Mouse (Mus musculus) gastrocnemius, adult 8-10 months (tissue): ENCODE results near the gene Osgep. TPM values are rescaled to one million over a fixed set of nuclear protein-coding genes. Genes with fewer than 3 reads are reported as not detected.
"Not testable (repeated sequence)": the region's sequence is repeated elsewhere in the genome, so short reads cannot be mapped to it uniquely, and the experiment has no call there.

Experiments
- DNase-seq, 2 experiments: peaks; one replicate each; pipeline ENCODE4 v3.0.0; 2022; ENCODE audit warnings: low spot score in 2 of 2
- total RNA-seq, 4 experiments: library from RNA; stranded (reverse); gene quantifications; 2 replicates each; pipeline ENCODE4 v1.2.4; 2022

Osgep gene
- 10 to 100 TPM; 42.4 to 63.1 (median 48.7) TPM for total RNA-seq

DNA sequence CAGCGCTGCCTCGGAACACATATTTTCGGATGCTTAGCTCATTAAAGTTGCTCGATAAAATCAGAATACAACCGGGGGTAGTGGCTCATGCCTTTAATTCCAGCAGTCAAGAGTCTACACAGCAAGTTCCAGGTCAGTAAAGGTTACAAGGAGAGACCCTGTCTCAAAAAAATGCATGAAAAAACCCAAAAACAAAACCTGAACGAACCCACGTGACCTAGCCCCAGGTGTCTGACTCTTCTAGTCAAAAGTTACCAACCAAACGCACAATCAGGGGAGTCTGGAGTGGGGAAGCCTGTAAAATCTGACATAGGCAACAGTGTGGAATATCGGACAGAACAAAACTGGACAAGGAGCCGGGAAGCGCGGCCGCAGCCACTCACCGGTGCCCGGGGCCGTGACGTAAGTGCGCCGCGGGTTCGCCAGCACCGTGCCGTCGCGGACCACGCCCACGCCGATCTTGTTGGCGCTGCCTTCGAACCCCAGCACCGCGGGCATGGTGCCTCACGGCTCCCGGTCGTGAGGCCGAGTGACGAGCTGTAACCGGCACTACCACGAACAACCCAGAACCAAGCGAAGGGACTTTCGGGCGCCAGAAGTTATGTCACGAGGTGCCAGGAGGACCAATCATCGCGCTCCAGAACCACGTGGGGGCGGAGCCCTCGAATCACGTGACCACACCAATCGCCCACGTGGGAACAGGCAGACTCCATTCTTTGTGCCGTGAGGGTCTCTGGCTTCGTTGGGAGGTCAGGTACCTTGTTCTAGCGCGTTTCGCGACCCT lies at the start of gene Osgep, which contains the start of gene Apex1:
Gene Osgep (minus strand): TSS at position 613 of the 784 bp plus-strand sequence.
Gene Apex1 (plus strand): TSS at position 688 of the 784 bp plus-strand sequence.
- peak; percentile 95 to 97 for DNase-seq

DNA sequence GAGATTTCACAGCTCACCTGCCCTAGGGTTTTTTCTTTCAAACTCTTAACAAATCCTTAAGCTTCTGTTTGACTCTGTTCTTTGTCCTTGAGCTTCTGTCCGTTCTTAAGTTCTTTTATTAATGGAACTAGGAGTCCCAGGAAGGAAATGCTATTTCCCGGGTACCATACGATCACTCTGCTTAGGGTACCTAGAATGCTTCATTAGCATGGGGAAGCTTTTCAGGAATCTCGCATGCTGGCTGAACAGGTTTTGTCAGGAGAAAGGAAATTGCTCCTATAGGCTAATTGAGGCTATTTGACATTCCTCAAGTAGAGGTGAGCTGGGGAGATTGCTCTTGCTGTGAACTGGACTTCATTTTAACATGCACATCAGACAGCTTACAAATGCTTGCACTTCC lies 49.0 kb upstream of the Osgep start:
- DNase-seq: no peak

DNA sequence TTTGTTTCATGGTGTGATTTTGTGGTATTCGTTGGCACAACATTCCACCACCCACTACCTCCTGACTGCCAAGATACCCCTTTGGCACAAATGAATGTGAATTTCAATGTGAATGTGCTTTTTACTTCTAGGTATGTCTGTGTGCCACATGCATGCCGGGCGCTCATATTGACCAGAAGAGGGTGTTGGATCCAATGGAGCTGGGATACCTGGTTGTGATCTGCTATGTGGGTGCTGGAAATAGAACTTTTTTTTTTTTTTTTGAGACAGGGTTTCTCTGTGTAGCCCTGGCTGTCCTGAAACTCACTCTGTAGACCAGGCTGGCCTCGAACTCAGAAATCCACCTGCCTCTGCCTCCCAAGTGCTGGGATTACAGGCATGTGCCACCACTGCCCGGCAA lies 48.4 kb upstream of the Osgep start:
- not testable (repeated sequence) for DNase-seq

DNA sequence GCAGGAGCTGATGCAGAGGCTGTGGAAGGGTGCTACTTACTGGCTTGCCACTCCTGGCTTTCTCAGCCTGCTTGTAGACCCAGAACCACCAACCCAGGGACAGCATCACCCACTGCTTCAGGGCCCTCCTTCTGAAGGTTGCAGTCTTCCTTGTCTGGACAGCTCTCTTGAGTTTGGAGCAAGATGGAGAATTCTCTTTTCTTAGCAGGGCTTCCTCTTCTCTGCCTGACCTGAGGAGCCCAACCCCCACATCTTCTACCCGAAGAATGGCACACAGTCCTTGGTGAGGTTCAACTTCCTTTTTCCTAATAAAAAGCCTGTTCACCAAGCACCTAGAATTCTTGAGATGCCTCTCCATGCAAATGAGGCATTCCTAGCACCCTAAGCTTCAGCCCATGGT lies 46.1 kb upstream of the Osgep start:
- no peak for DNase-seq

DNA sequence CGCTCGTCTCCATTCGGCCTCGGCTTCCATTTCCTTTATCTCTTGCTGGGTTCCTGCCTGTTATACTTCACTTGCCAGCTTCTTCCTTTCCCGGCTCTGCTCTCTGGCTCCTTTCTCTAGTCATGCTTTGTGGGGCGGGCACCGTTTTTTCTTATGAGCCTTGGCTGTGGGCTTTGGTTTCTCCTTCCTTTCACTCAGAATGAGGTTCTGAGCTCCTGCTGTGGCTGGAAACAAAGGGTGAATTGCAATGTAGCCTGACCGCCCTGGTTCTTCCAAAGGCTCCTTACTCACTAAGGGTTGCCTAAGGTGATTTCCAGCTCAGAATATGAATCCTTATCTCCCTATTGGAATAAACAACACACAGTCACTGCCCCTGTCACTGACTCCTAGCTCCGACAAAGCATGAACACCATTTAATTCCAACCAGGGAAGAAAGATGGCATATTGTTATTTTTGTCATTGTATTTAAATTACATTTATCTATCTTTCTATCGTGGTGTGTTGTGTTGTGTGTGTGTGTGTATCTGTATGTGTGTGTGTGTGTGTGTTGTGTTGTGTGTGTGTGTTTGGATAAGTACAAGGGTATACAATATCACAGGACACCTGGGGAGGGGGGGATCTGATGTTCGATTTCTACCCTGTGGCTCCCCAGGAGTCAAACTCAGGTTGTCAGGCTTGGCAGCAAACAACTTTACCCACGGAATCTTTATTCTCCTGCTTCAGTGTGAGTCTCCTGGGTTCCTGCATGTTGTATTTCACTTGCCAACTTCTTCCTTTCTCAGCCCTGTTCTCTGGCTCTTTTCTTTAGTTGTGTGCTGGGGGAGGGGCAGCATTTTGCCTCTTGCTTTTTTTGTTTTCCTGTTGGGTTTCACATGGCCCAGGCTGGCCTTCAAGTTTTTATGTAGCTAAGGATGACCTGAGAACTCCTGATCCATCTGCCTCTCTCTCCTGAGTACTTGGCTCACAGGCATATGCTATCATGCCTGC lies 45.2 kb upstream of the Osgep start:
- DNase-seq: no peak

DNA sequence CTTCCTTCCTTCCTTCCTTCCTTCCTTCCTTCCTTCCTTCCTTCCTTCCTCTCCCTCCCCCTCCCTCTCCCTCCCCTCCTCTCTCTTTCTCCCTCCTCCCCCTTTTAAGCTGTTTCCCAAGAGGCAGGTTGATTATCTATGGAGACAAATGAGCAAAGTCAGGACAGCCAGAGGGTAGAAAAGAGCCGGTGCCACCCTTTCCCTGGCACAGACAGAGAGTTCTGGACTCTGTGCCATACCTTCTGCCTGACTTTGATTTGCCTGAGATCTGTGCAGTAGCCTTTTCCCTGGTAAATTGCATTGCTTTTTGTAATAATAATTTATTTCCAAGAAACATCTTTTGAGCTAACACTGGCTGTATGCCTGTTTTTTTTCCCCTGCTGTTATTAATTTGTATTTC lies 44.3 kb upstream of the Osgep start:
- DNase-seq: no peak

DNA sequence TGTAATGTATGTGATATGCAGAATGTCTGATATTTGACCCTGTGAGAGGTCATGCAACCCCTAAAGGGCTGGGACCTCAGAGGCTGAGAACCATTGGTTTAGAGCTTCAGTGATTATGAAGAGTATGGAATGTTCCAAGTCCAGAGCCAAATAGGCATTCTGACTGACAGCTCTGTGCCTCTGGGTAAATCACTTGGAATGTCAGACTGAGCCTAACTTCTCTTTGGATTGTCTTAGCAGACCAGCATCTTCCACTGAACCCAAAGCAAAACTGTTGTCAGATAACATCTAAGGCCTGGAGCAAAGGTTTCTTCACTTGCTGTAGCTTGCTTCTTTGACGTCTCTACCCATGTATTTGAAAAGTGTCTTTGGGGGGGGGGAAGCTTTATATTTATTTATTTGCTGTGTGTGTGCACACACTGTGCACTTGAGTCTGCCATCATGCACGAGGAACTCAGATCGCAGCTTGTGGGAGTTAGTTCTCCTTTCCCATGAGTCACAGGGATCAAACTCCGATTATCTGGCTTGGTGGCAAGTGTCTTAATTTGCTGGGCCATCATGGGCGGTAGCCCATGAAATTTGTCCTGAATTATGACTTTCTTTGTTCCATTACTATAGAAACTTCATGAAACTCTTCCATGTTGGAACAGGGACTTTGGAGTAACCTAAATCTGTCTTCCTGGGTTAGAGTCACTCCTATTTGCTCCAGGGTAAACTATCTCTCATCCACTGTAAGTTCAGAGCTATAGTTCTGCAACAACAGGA lies 43.7 kb upstream of the Osgep start:
- no peak for DNase-seq

DNA sequence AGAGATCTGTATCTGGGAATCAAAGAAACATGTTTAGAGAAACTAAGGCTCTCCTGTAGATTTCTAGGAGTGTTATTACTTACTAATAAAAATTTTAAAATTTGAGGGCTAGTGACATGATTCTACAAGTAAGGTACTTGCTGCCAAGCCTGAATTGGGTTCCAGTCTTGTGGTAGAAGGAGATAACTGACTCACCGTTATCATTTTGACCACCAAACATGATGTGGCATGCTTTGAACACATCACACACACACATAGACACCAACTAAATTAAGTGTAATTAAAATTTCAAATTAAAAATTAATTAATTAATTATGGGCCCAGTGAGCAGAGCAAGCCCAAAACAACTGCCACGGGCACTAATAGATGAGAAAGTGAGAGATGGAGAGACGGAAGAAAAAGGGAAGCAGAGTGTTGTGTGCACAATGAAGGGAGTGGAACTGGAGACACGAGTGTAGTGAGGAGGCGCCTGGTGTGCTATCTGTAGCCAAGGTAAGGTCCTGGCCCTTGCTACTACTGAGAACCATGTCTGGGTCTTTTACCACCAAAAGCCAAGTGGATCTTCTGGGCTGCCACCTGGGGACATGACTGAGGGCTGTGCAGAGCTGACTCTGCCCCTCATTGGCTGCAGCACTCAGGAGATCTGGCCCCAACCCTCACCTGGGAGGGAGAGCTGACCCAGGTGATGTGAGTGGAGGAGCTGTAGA lies 33.7 kb upstream of the Osgep start:
- DNase-seq: not testable (repeated sequence)

DNA sequence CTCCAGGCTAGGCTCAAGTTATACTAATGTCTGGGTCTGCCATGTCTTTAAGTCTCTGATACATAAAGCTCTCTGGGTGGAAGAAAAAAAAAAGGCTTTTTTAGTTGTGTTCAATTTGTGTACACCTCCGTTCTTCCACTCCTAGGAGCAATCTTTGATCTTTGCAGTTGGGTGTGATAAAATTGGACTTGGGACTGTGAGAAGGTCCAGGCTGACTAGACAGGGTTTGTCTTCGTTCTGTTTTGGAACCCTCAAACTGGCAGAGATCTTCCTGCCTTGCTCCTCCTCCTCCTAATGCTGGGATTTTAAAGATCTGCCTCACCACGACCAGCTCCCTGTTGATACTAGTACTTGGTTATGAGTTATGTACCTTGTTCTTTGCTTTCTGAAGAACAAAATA lies 32.5 kb upstream of the Osgep start:
- not testable (repeated sequence) for DNase-seq

DNA sequence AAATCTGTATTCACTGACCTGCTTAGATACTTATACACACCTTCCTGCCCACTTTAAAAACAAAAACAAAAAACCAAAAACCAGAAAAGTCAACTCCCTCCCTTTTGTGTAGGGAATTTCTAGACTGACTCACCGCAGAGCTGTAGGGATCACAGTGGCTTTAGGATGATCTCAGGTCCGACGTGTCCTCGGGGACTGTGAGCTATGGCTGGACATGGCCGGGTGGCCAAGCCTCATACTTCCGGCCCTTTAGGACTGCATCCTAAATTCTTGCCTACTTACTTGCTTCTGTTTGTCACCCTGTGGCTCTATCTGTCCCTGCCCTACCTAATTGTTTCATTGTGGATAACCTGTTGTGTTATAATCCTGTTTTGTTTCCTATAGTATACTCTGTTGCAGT lies 32.0 kb upstream of the Osgep start:
- not testable (repeated sequence) for DNase-seq

DNA sequence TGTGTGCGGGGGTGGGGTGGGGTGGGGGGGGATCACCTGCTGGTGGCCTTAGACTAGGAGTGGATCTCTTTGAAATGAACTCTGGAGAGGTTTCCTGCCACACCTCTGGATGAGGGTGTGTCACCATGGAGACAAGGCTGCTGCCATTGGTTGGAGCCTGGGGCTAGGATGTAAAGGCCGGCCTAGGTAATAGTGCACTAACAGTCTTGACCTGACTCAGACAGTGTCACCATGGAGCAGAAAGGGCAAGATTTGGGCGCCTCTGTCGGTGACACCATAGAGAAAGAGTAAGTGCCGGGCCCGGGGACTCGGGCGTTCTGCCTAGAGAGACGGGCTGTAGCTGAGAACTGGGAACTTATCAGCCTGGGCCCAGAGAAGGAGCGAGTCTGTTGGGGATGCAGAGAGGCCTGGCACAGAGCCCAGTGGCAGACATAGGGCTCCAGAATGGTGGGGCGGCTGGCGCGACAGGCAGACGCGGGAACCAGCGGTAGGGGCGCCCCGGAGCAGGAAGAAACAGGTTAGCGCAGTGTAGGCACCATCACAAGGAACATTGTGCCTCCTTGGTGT lies 31.3 kb upstream of the Osgep start, which contains the start of gene Pnp2:
Gene Pnp2 (plus strand): TSS at position 51 of the 567 bp plus-strand sequence.
- peak; percentile 16 to 33 for DNase-seq

DNA sequence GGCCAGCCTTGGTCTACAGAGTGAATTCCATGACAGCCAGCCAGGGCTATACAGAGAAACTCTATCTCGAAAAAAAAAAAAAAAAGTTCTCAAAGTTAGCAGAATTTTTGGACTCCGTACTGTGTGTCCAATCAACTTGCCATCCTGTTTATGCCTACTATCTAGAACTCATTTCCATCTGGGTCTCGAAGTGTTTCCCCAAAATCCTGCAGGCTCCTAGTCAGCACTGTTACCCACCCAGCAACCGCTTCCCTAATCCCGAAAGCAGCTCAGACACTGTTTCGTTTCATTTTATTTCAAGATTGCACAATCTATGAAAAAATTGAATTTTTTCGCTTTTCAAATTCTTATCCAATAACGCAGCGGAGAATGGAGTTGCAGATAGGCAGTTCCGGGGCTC lies 30.8 kb upstream of the Osgep start:
- no peak for DNase-seq

DNA sequence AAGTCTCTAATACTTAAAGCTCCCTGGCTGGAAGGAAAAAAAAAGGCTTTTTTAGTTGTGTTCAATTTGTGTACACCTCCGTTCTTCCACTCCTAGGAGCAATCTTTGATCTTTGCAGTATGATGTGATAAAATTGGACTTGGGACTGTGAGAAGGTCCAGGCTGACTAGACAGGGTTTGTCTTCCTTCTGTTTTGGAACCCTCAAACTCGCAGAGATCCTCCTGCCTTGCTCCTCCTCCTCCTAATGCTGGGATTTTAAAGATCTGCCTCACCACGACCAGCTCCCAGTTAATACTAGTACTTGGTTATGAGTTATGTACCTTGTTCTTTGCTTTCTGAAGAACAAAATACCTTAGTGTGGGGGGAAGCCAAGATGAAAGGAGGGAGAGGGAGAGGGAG lies 20.8 kb upstream of the Osgep start:
- not testable (repeated sequence) for DNase-seq

DNA sequence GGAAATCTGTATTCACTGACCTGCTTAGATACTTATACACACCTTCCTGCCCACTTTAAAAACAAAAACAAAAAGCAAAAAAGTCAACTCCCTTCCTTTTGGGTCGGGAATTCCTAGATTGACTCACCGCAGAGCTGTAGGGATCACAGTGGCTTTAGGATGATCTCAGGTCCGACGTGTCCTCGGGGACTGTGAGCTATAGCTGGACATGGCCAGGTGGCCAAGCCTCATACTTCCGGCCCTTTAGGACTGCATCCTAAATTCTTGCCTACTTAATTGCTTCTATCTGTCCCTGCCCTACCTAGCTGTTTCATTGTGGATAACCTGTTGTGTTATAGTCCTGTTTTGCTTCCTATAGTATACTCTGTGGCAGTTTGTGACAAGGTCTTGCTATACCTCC lies 20.4 kb upstream of the Osgep start:
- not testable (repeated sequence) for DNase-seq

DNA sequence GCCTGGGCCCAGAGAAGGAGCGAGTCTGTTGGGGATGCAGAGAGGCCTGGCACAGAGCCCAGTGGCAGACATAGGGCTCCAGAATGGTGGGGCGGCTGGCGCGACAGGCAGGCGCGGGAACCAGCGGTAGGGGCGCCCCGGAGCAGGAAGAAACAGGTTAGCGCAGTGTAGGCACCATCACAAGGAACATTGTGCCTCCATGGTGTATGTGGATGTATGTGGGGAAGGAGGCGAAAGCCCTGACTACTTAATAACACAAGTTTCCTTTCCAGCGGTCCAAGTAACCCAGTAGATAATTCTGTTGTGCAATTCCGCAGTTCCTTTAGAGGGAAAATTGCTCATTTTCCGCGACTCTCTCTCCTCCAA lies 20.0 kb upstream of the Osgep start:
- not testable (repeated sequence) for DNase-seq

DNA sequence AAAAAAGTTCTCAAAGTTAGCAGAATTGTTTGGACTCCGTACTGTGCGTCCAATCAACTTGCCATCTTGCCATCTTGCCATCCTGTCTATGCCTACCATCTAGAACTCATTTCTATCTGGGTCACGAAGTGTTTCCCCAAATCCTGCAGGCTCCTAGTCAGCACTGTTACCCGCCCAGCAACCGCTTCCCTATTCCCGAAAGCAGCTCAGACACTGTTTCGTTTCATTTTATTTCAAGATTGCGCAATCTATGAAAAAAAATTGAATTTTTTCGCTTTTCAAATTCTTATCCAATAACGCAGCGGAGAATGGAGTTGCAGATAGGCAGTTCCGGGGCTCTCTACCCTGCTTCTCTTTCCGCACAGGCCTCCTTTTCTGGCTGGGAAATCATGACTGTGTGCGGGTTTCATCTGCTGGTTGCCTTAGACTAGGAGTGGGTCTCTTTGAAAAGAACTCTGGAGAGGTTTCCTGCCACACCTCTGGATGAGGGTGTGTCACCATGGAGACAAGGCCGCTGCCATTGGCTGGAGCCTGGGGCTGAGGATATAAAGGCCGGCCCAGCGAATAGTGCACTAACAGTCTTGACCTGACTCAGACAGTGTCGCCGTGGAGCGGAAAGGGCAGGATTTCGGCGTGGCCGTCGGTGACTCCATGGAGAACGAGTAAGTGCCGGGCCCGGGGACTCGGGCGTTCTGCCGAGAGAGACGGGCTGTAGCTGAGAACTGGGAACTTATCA lies 19.4 kb upstream of the Osgep start, which contains the start of gene Gm49342:
Gene Gm49342 (plus strand): TSS at position 586 of the 736 bp plus-strand sequence.
- peak; percentile 91 to 92 for DNase-seq

DNA sequence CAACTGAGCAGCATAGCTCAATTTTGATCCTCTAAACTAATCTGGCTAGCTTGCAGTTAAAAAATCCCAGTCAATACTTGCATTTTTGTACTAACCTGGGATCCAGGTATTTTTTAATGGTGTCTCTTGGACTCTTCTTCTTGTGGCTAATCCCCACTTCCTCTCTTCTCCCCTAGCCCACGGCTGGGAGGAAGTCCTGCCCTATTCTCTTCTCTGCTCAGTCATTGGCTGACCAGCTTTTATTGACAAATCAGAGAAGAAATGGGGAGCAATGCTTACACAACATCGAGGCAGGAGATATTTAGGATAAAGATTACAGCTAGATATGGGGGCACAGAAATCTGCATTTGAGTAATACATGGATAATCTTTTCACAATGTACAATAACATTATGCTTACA lies 14.2 kb upstream of the Osgep start:
- no peak for DNase-seq

DNA sequence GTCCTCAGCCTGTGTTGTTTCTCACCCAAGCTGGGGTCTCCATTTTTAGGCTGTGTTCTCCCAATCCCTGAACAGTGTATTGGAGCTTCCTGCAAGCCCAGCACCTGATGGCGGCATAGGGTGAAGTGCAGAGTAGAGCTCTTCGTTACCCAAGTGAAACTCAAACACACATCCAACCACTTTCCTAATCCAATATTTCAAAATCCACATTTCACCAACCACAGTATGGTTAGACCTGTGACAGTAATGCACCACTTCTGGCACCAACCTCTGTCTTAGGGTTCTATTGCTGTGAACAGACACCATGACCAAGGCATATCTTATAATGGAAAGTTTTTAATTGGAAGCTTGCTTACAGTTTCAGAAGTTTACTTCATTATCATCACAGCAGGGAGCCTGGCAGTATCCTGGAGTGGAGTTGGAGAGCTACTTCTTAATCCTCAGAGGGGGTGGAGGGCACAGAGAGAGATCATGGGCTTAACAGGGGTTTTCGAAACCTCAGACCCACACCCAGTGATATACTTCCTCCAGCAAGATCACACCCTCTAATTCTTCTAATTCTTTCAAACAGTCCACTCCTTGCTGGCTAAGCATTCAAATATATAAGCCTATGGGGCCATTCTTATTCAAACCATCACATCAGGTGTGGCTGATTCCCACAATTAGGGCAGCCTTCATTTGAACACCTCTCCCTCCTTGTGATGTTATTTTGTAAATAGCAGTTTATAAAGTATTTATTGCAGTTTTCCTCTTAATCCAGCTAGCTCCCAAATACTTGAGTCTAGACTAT lies 13.6 kb upstream of the Osgep start:
- DNase-seq: no peak

DNA sequence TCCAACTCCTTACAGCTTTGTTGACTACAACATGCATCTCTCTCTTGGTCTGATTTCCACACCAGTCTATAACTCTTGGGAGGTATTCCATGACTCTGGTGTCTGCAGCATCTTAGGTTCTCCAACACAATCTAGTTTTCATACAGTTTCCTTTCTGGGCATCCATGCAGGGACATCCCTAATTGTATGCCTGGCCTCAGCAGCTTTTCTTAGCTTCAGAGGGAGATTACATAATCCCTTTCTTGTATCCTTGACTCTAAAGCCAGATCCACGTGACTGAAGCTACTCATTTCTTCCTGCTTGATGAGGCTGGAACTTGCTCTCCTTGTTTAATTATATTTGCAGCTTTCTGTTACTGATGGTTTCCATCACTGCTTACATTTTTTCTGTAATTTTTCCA lies 12.0 kb upstream of the Osgep start:
- no peak for DNase-seq
